Mouse (Mus musculus) MEL (cell line): ENCODE data around the gene Sbno2. TPM values are rescaled to one million over a fixed set of nuclear protein-coding genes. Genes with fewer than 3 reads are reported as not detected.

Source experiments
- DNase-seq: peaks from one replicate; pipeline ENCODE4 v3.0.0; 2011; ENCODE audit warnings: low read depth, low spot score
- H3K27ac ChIP-seq: 2 replicates; pipeline ENCODE4 v1.5.1; 2012; ENCODE audit warnings: low read depth, mild to moderate bottlenecking, control low read depth, low read length, moderate library complexity; ENCODE audit not compliant: control insufficient read depth
- H3K27me3 ChIP-seq, 2 experiments: fragments of 150-350 bp in 1 of 2; sonication (generic) in 1 of 2; 2 replicates each; pipeline ENCODE4 v1.6.1; 2012; ENCODE audit warnings: low read length in 2 of 2, mild to moderate bottlenecking in 2 of 2, improper control_type of control experiment in 1 of 2, moderate library complexity in 1 of 2; ENCODE audit not compliant: insufficient read depth in 2 of 2, control insufficient read depth in 1 of 2
- H3K36me3 ChIP-seq, 2 experiments: 2 replicates each; pipeline ENCODE4 v1.6.1; 2012 to 2014; ENCODE audit warnings: low read length in 2 of 2, improper control_type of control experiment in 1 of 2, inconsistent platforms in 1 of 2, mild to moderate bottlenecking in 1 of 2; ENCODE audit not compliant: insufficient read depth in 2 of 2, control insufficient read depth in 1 of 2
- H3K4me1 ChIP-seq, 2 experiments: fragments of 150-350 bp in 1 of 2; sonication (generic) in 1 of 2; 2 replicates each; pipeline ENCODE4 v1.6.1; 2012; ENCODE audit warnings: low read length in 2 of 2, improper control_type of control experiment in 1 of 2, mild to moderate bottlenecking in 1 of 2; ENCODE audit not compliant: insufficient read depth in 2 of 2, control insufficient read depth in 1 of 2
- H3K4me3 ChIP-seq, 2 experiments: fragments of 150-350 bp in 1 of 2; sonication (generic) in 1 of 2; 2 replicates each; pipeline ENCODE4 v1.5.1; 2012; ENCODE audit warnings: low read depth in 2 of 2, low read length in 2 of 2, mild to moderate bottlenecking in 2 of 2, moderate library complexity in 2 of 2, control low read depth in 1 of 2, improper control_type of control experiment in 1 of 2; ENCODE audit not compliant: control insufficient read depth in 1 of 2, insufficient read depth in 1 of 2
- H3K79me2 ChIP-seq: 2 replicates; pipeline ENCODE4 v1.6.1; 2012; ENCODE audit warnings: mild to moderate bottlenecking, low read length, moderate library complexity; ENCODE audit not compliant: control insufficient read depth, poor library complexity, insufficient read depth
- H3K9ac ChIP-seq: 2 replicates; pipeline ENCODE4 v1.6.1; 2012; ENCODE audit warnings: low read depth, mild to moderate bottlenecking, control low read depth, low read length, moderate library complexity; ENCODE audit not compliant: control insufficient read depth, poor library complexity, severe bottlenecking
- H3K9me3 ChIP-seq: fragments of 150-350 bp; sonication (generic); replicated peaks from 2 replicates; pipeline ENCODE4 v1.6.1; 2012; ENCODE audit warnings: mild to moderate bottlenecking, low read length, improper control_type of control experiment, moderate library complexity; ENCODE audit not compliant: insufficient read depth
- BHLHE40 ChIP-seq: IDR thresholded peaks from 2 replicates; pipeline ENCODE4 v1.6.1; 2012; ENCODE audit warnings: low read depth, mild to moderate bottlenecking, inconsistent platforms, low read length, improper control_type of control experiment, borderline replicate concordance
- CHD1 ChIP-seq: IDR thresholded peaks from 2 replicates; pipeline ENCODE4 v1.6.1; 2012; ENCODE audit warnings: low read depth, mild to moderate bottlenecking, inconsistent platforms, low read length, improper control_type of control experiment
- CHD2 ChIP-seq: IDR thresholded peaks from 2 replicates; pipeline ENCODE4 v1.6.1; 2011; ENCODE audit warnings: low read length, improper control_type of control experiment
- CTCF ChIP-seq, 3 experiments: IDR thresholded peaks in 2 of 3; conservative IDR thresholded peaks in 1 of 3; 2 replicates each; pipeline ENCODE4 v1.5.1; 2011 to 2012; ENCODE audit warnings: low read length in 3 of 3, low read depth in 2 of 3, mild to moderate bottlenecking in 2 of 3, improper control_type of control experiment in 1 of 3, inconsistent platforms in 1 of 3, mixed read lengths in 1 of 3, moderate library complexity in 1 of 3; ENCODE audit not compliant: control insufficient read depth in 1 of 3, insufficient read depth in 1 of 3, poor library complexity in 1 of 3, severe bottlenecking in 1 of 3
- EP300 ChIP-seq, 2 experiments: IDR thresholded peaks; 2 replicates each; pipeline ENCODE4 v1.6.1; 2011; ENCODE audit warnings: improper control_type of control experiment in 2 of 2, low read length in 2 of 2, low read depth in 1 of 2, mild to moderate bottlenecking in 1 of 2
- ETS1 ChIP-seq: IDR thresholded peaks from 2 replicates; pipeline ENCODE4 v1.6.1; 2012; ENCODE audit warnings: low read depth, mild to moderate bottlenecking, inconsistent platforms, low read length, improper control_type of control experiment, moderate library complexity
- GATA1 ChIP-seq: IDR thresholded peaks from 2 replicates; pipeline ENCODE4 v1.6.1; 2011; ENCODE audit warnings: low read depth, low read length, improper control_type of control experiment
- JUND ChIP-seq: IDR thresholded peaks from 2 replicates; pipeline ENCODE4 v1.6.1; 2011; ENCODE audit warnings: low read depth, mild to moderate bottlenecking, improper control_type of control experiment, low read length
- MAFK ChIP-seq: IDR thresholded peaks from 2 replicates; pipeline ENCODE4 v1.6.1; 2011; ENCODE audit warnings: low read depth, mild to moderate bottlenecking, low read length, improper control_type of control experiment, borderline replicate concordance
- MAX ChIP-seq: IDR thresholded peaks from 2 replicates; pipeline ENCODE4 v1.6.1; 2011; ENCODE audit warnings: low read length, improper control_type of control experiment
- MYB ChIP-seq: IDR thresholded peaks from 2 replicates; pipeline ENCODE4 v1.6.1; 2011; ENCODE audit warnings: mild to moderate bottlenecking, low read depth, low read length, improper control_type of control experiment
- NELFE ChIP-seq: IDR thresholded peaks from 2 replicates; pipeline ENCODE4 v1.6.1; 2011; ENCODE audit warnings: low read depth, low read length, improper control_type of control experiment
- NRF1 ChIP-seq: IDR thresholded peaks from 2 replicates; pipeline ENCODE4 v1.6.1; 2014; ENCODE audit warnings: low read depth, mild to moderate bottlenecking, inconsistent platforms, low read length, improper control_type of control experiment, moderate library complexity; ENCODE audit not compliant: poor library complexity, insufficient read depth, severe bottlenecking
- POLR2A ChIP-seq, 2 experiments: IDR thresholded peaks; 2 replicates each; pipeline ENCODE4 v1.6.1; 2011 to 2012; ENCODE audit warnings: low read length in 2 of 2, mild to moderate bottlenecking in 2 of 2, control low read depth in 1 of 2, improper control_type of control experiment in 1 of 2, low read depth in 1 of 2, moderate library complexity in 1 of 2; ENCODE audit not compliant: control insufficient read depth in 1 of 2, insufficient read depth in 1 of 2, poor library complexity in 1 of 2
- POLR2AphosphoS2 ChIP-seq: IDR thresholded peaks from 2 replicates; pipeline ENCODE4 v1.6.1; 2011; ENCODE audit warnings: low read length, improper control_type of control experiment
- POLR2AphosphoS5 ChIP-seq: IDR thresholded peaks from 2 replicates; pipeline ENCODE4 v1.6.1; 2012; ENCODE audit warnings: low read depth, borderline replicate concordance, mild to moderate bottlenecking, inconsistent platforms, low read length, moderate library complexity, mixed read lengths
- RAD21 ChIP-seq: IDR thresholded peaks from 2 replicates; pipeline ENCODE4 v1.6.1; 2011; ENCODE audit warnings: mild to moderate bottlenecking, low read depth, low read length, improper control_type of control experiment
- RCOR1 ChIP-seq: IDR thresholded peaks from 2 replicates; pipeline ENCODE4 v1.6.1; 2012; ENCODE audit warnings: low read depth, mild to moderate bottlenecking, inconsistent platforms, low read length, improper control_type of control experiment
- SIN3A ChIP-seq: IDR thresholded peaks from 2 replicates; pipeline ENCODE4 v1.6.1; 2012; ENCODE audit warnings: low read length, improper control_type of control experiment, inconsistent platforms
- SMC3 ChIP-seq: IDR thresholded peaks from 2 replicates; pipeline ENCODE4 v1.6.1; 2011; ENCODE audit warnings: low read depth, low read length, improper control_type of control experiment
- TAL1 ChIP-seq: IDR thresholded peaks from 2 replicates; pipeline ENCODE4 v1.6.1; 2012; ENCODE audit warnings: mild to moderate bottlenecking, inconsistent platforms, low read length, moderate library complexity, mixed read lengths
- TCF12 ChIP-seq: IDR thresholded peaks from 2 replicates; pipeline ENCODE4 v1.6.1; 2014; ENCODE audit warnings: low read depth, mild to moderate bottlenecking, inconsistent platforms, low read length, improper control_type of control experiment, moderate library complexity
- UBTF ChIP-seq: IDR thresholded peaks from 2 replicates; pipeline ENCODE4 v1.6.1; 2012; ENCODE audit warnings: low read depth, mild to moderate bottlenecking, inconsistent platforms, low read length, improper control_type of control experiment, moderate library complexity, borderline replicate concordance; ENCODE audit not compliant: insufficient read depth
- USF2 ChIP-seq, 2 experiments: IDR thresholded peaks; 2 replicates each; pipeline ENCODE4 v1.6.1; 2011 to 2012; ENCODE audit warnings: improper control_type of control experiment in 2 of 2, low read length in 2 of 2, borderline replicate concordance in 1 of 2, inconsistent platforms in 1 of 2, low read depth in 1 of 2, mild to moderate bottlenecking in 1 of 2; ENCODE audit not compliant: insufficient read depth in 1 of 2
- ZC3H11A ChIP-seq: IDR thresholded peaks from 2 replicates; pipeline ENCODE4 v1.6.1; 2012; ENCODE audit warnings: low read depth, mild to moderate bottlenecking, inconsistent platforms, low read length, improper control_type of control experiment
- ZMIZ1 ChIP-seq: IDR thresholded peaks from 2 replicates; pipeline ENCODE4 v1.6.1; 2012; ENCODE audit warnings: low read depth, mild to moderate bottlenecking, inconsistent platforms, low read length, improper control_type of control experiment, moderate library complexity
- ZNF384 ChIP-seq: IDR thresholded peaks from 2 replicates; pipeline ENCODE4 v1.6.1; 2012; ENCODE audit warnings: low read depth, mild to moderate bottlenecking, inconsistent platforms, low read length, improper control_type of control experiment
- polyA plus RNA-seq, 2 experiments: library from polyadenylated mRNA; stranded (reverse) in 1 of 2; unstranded in 1 of 2; fragments of >175 nt in 1 of 2; fragments of >200 nt in 1 of 2; gene quantifications; 2 replicates each; pipeline versions ENCODE4 v1.2.1 to v1.2.4; 2012; ENCODE audit warnings: low replicate concordance in 2 of 2, low read depth in 1 of 2; ENCODE audit not compliant: insufficient read length in 2 of 2, insufficient read depth in 1 of 2, missing spikeins in 1 of 2
- total RNA-seq: library from RNA; depleted of rRNA; stranded (reverse); fragments of 300-350 nt; gene quantifications from 2 replicates; pipeline ENCODE4 v1.2.3, GENCODE M21; 2012

Gene Sbno2
- total and polyA plus RNA-seq, 3 experiments: 15.8 to 29.0 TPM; not detected in 1

DNA sequence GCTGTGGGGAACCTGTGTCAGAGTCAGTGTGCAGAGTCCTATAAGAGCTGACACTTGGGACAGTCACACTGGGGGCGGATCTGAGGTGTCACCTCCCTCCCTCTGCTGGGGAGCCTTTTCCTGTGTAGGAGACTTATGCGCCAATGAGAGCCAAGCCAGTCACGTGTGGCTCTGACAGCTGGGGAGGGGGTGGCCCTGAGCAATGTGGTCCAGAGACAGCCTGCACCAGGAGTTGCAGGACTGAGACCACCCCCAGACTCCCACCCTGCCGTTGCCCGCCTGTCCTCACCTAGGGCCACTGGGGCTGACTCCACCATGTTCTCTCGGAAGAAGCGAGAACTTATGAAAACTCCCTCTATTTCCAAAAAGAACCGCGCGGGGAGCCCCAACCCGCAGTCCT is 88.9 kb downstream of the Sbno2 start, which contains the start of gene Arhgap45 (continued):
- TF ChIP-seq ETS1: peak; percentile 58
- TF ChIP-seq, all 39 proteins: peak for 17

DNA sequence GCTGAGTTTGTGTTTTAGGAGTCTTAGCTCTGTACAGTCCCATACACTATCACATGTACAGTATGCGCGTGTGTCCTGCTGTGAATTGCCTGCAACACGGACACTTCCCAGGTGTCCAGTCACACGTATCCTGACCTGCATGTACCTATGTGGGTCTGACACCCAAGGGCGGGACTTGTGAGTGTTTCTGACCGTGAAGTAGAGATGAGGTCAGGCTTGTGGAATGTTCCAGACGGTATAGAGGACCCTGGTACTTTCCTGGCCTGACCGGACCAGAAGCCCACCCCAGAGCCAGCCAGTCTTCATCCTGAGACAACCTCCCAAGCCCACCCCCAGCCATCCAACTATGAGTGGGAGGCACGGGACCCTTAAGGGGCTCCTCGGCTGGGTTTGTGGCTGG is 89.8 kb downstream of the Sbno2 start:
- TF ChIP-seq CTCF (IDR thresholded peaks at IDR 0.05 in 2 of 3, conservative IDR thresholded peaks at IDR 0.05 in 1 of 3; ENCODE audit: control insufficient read depth in 1 of 3, insufficient read depth in 1 of 3, low read depth in 2 of 3, low read length in 3 of 3, poor library complexity in 1 of 3, severe bottlenecking in 1 of 3) (no peak), EP300 (IDR thresholded peaks at IDR 0.05; ENCODE audit: low read depth in 1 of 2, low read length in 2 of 2) (no peak), JUND (no peak), CHD2 (no peak), RAD21 (no peak), TAL1 (no peak), CHD1 (no peak)
- Histone ChIP-seq H3K36me3 (peaks cover 2 to 11% of the 10 kb centered on the region in 2 experiments; a peak in 3 of 4 replicates), H3K9ac (no peak overlapping the region), H3K27ac (no peak overlapping the region), H3K79me2 (peaks cover 12% of the 10 kb centered on the region), H3K27me3 (no peaks in the 10 kb centered on the region), H3K9me3 (no peaks in the 10 kb centered on the region), H3K4me1 (peaks cover 10 to 19% of the 10 kb centered on the region in 2 experiments), H3K4me3 (no peak overlapping the region)
- no peak for DNase-seq

DNA sequence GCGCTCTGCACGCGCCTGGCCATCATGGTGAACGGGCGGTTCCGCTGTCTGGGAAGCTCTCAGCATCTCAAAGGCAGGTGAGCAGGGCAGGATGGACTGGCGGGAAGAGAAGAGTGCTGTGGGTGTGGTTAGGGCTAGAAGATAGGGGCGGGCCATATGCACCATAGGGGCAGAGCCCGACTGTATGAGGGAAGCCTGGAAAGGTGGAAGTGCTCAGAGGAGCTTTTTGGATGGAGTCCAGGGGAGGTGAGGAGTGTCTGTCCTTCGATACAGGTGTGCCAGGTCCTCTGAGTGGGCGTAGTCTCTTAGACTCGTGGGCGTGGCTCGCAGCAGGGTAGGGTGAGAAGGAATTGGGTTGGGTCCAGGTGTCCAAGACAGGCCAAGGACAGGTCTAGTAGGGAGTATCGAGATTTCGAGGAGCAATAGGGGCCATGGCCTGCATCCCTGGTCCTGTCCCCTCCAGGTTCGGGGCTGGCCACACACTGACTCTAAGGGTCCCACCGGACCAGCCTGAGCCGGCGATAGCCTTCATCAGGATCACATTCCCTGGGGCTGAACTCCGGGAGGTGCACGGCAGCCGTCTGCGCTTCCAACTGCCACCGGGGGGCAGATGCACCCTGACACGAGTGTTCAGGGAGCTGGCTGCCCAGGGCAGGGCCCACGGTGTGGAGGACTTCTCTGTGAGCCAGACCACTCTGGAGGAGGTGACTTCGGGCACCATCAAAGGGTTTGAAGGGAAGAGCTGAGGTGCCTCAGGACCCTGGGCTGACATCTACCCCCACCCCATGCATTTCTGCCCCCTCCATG is 90.7 kb downstream of the Sbno2 start:
- Histone ChIP-seq H3K36me3 (peaks cover 8 to 11% of the 10 kb centered on the region in 2 experiments), H3K27me3 (no peaks in the 10 kb centered on the region), H3K4me1 (peaks cover 10 to 19% of the 10 kb centered on the region in 2 experiments)
- no peak for TF ChIP-seq EP300 (IDR thresholded peaks at IDR 0.05; ENCODE audit: low read depth in 1 of 2, low read length in 2 of 2)
- TF ChIP-seq RCOR1: no peak
- TF ChIP-seq ZC3H11A: peak; percentile 28; the same call in 1 of the 2 replicates
- TF ChIP-seq TCF12: no peak
- TF ChIP-seq MAX: no peak
- no peak for TF ChIP-seq POLR2AphosphoS2
- no peak for TF ChIP-seq USF2 (IDR thresholded peaks at IDR 0.05; ENCODE audit: borderline replicate concordance in 1 of 2, insufficient read depth in 1 of 2, low read depth in 1 of 2, low read length in 2 of 2)
- no peak for TF ChIP-seq POLR2A (IDR thresholded peaks at IDR 0.05; ENCODE audit: control insufficient read depth in 1 of 2, insufficient read depth in 1 of 2, low read depth in 1 of 2, low read length in 2 of 2, poor library complexity in 1 of 2)
- TF ChIP-seq CTCF (IDR thresholded peaks at IDR 0.05 in 2 of 3, conservative IDR thresholded peaks at IDR 0.05 in 1 of 3; ENCODE audit: control insufficient read depth in 1 of 3, insufficient read depth in 1 of 3, low read depth in 2 of 3, low read length in 3 of 3, poor library complexity in 1 of 3, severe bottlenecking in 1 of 3): peak; percentile 43 to 64 (median 56)
- TF ChIP-seq NRF1: no peak
- TF ChIP-seq POLR2AphosphoS5: no peak
- peak; percentile 47 for TF ChIP-seq SMC3
- no peak for TF ChIP-seq NELFE
- no peak for TF ChIP-seq GATA1
- TF ChIP-seq ZMIZ1: no peak
- no peak for TF ChIP-seq MAFK
- no peak for TF ChIP-seq JUND
- no peak for TF ChIP-seq TAL1
- TF ChIP-seq ZNF384: no peak
- peak; percentile 40 for TF ChIP-seq RAD21
- no peak for TF ChIP-seq MYB
- no peak for TF ChIP-seq SIN3A
- no peak for TF ChIP-seq BHLHE40
- TF ChIP-seq UBTF: no peak

More for the DNA sequence above, 90.7 kb downstream of the Sbno2 start:
- Histone ChIP-seq H3K9ac (no peak overlapping the region), H3K9me3 (no peaks in the 10 kb centered on the region), H3K4me3 (no peak overlapping the region), H3K79me2 (peaks cover 12% of the 10 kb centered on the region), H3K27ac (no peak overlapping the region)
- DNase-seq: peak; percentile 37
